Mouse (Mus musculus): ENCODE measurements around the gene 1700080E11Rik. TPM values are rescaled to one million over a fixed set of nuclear protein-coding genes. Genes with fewer than 3 reads are reported as not detected.

The 1700080E11Rik gene
- polyA plus RNA-seq, 1 experiment from 2014 or later: not detected

- no peak for ATAC-seq
- CTCF ChIA-PET: interaction anchor here (1.9 kb wide), 1 partner anchor 9 kb away, joined by 12 read pairs; no protein-coding TSS in a partner anchor
Measured at GRCm38 (mm10) chr9:105101911-105102310, 43.0 kb downstream of the 1700080E11Rik start.

DNA sequence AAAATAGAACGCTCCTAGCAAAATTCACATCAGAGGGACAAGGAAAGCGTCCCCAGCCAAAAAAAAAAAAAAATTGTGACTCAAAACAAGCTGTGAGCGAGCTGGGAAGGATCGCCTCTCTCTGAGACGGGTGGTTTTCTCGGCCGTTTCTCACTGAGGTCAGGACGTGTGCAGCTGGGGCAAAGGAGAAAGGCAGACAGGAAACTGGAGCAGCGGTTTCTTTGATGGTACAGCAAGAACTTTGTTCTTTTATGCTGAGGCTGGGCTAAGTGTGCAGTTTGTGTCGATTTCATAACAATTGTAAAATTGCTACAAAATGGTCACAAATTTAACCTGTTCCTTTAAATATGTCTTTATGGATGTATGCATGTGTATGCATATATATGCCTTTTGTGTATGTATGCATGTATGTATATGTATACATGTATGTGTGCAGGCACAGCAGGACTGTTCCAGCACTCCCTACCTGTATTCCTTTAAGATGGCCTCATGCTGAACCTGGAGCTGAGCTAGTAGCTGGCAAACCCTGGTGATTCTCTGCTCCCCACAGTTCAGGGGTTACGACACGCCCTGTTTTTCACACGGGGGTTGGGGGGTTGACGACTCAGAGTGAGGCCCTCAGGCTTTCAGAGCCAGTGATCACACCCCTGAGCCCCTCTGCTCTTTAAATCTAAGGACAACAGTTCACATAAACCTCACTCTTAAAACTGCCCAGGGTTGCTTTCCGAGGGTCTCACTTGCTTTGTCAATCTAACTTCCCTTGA lies 43.9 kb downstream of the 1700080E11Rik start:
- no peaks in the 10 kb centered on the region for H3K27me3 ChIP-seq
- no peak for TF ChIP-seq CTCF (IDR thresholded peaks at IDR 0.05)
- ATAC-seq: no peak
- no peak for DNase-seq (ENCODE audit: low read depth, low spot score)
- in situ Hi-C loops (cut with MboI; ENCODE audit: low pct_unique_long_range_greater_than_20kb): no loop called here
- ChIA-PET CTCF (interaction anchor here (1.4 kb wide), 1 partner anchor 25 kb away, joined by 4 read pairs; no protein-coding TSS in a partner anchor), POLR2A (interaction anchor here (0.9 kb wide), 1 partner anchor 9 kb away, joined by 3 read pairs; no protein-coding TSS in a partner anchor)

More at GRCm38 (mm10) chr9:105101911-105102310, 43.0 kb downstream of the 1700080E11Rik start:
- in situ Hi-C loops (cut with MboI; ENCODE audit: low pct_unique_long_range_greater_than_20kb): no loop called here
- no peak for DNase-seq (ENCODE audit: low read depth, low spot score)
- no peak for TF ChIP-seq CTCF (IDR thresholded peaks at IDR 0.05)
- H3K27me3 ChIP-seq: no peaks in the 10 kb centered on the region
- POLR2A ChIA-PET: no interaction called here

Other genes starting within 250 kb of the 1700080E11Rik start
- 118 TPM for gene Mrpl3, start 91.9 kb downstream of the 1700080E11Rik start, polyA plus RNA-seq (2021)
- gene Nudt16, start 13.3 kb downstream of the 1700080E11Rik start, polyA plus RNA-seq (2021): 7.1 TPM

All from Patski (cell line).